Mouse (Mus musculus) layer of hippocampus, adult 9-11 months (tissue): ENCODE measurements around the gene Cxadr.

Experiments
- DNase-seq: peaks from one replicate; pipeline ENCODE4 v3.0.0; 2022

The Cxadr gene

GRCm38 (mm10) chr16:78301183-78301830 is at the start of gene Cxadr:
Gene Cxadr, plus strand, starts transcription at chr16:78301489.
- DNase-seq, result peak; percentile 78

- peak; percentile 70 for DNase-seq
Measured at GRCm38 (mm10) chr16:78258989-78259388, 42.3 kb upstream of the Cxadr start.

- DNase-seq, result no peak
Measured at GRCm38 (mm10) chr16:78260070-78260879, 41.0 kb upstream of the Cxadr start.

GRCm38 (mm10) chr16:78261520-78261919 is 39.8 kb upstream of the Cxadr start:
- DNase-seq, result no peak

GRCm38 (mm10) chr16:78264442-78265150 is 36.7 kb upstream of the Cxadr start:
- DNase-seq, result no peak

- DNase-seq, result peak; percentile 57
Measured at GRCm38 (mm10) chr16:78265151-78265590, 36.1 kb upstream of the Cxadr start.

GRCm38 (mm10) chr16:78265826-78266225 is 35.5 kb upstream of the Cxadr start:
- no peak for DNase-seq

GRCm38 (mm10) chr16:78267453-78267852 is 33.8 kb upstream of the Cxadr start:
- no peak for DNase-seq

- no peak for DNase-seq
Measured at GRCm38 (mm10) chr16:78268167-78268566, 33.1 kb upstream of the Cxadr start.

- peak; percentile 28 for DNase-seq
Measured at GRCm38 (mm10) chr16:78274825-78275455, 26.3 kb upstream of the Cxadr start.

GRCm38 (mm10) chr16:78277567-78277966 is 23.7 kb upstream of the Cxadr start:
- no peak for DNase-seq

GRCm38 (mm10) chr16:78280093-78280881 is 21.0 kb upstream of the Cxadr start:
- DNase-seq, result no peak

- no peak for DNase-seq
Measured at GRCm38 (mm10) chr16:78283231-78283630, 18.1 kb upstream of the Cxadr start.

GRCm38 (mm10) chr16:78294051-78294450 is 7.2 kb upstream of the Cxadr start:
- no peak for DNase-seq

- no peak for DNase-seq
Measured at GRCm38 (mm10) chr16:78294606-78295275, 6.5 kb upstream of the Cxadr start.

- no peak for DNase-seq
Measured at GRCm38 (mm10) chr16:78295601-78296000, 5.7 kb upstream of the Cxadr start.

- no peak for DNase-seq
Measured at GRCm38 (mm10) chr16:78296114-78296513, 5.2 kb upstream of the Cxadr start.

- DNase-seq, result no peak
Measured at GRCm38 (mm10) chr16:78301831-78302677, 765 bp downstream of the Cxadr start.

GRCm38 (mm10) chr16:78302678-78303050 is 1.4 kb downstream of the Cxadr start:
- DNase-seq, result peak; percentile 46

- DNase-seq, result no peak
Measured at GRCm38 (mm10) chr16:78305606-78306100, 4.4 kb downstream of the Cxadr start.

GRCm38 (mm10) chr16:78306606-78307005 is 5.3 kb downstream of the Cxadr start:
- DNase-seq, result no peak
